Mouse (Mus musculus): ENCODE results near the gene Mboat7. TPM values are rescaled to one million over a fixed set of nuclear protein-coding genes. Genes with fewer than 3 reads are reported as not detected.

Gene Mboat7
- polyA plus RNA-seq, 1 experiment from 2014 or later = 63.7 TPM

GRCm38 (mm10) chr7:3658578-3658977, 34.7 kb downstream of the Mboat7 start:
- Histone ChIP-seq H3K4me3 (no peak overlapping the region), H3K4me1 (peaks cover 7% of the 10 kb centered on the region), H3K27me3 (no peaks in the 10 kb centered on the region), H3K36me3 (peaks cover 97% of the 10 kb centered on the region), H3K27ac (no peak overlapping the region), H3K4me2 (no peak overlapping the region), H3K9ac (no peak overlapping the region), H3K9me3 (no peaks in the 10 kb centered on the region)
- ATAC-seq (ENCODE audit: insufficient number of reproducible peaks, insufficient read depth, low FRiP score, low TSS enrichment, low read depth) = no peak
- 85% methylated on average over 14 of the region's 14 CpGs for WGBS

- Histone ChIP-seq H3K9ac (no peak overlapping the region), H3K4me2 (no peak overlapping the region), H3K4me3 (no peak overlapping the region), H3K4me1 (no peaks in the 10 kb centered on the region), H3K27me3 (no peaks in the 10 kb centered on the region), H3K36me3 (peaks cover 100% of the 10 kb centered on the region), H3K9me3 (no peaks in the 10 kb centered on the region), H3K27ac (no peak overlapping the region)
- ATAC-seq (ENCODE audit: insufficient number of reproducible peaks, insufficient read depth, low FRiP score, low TSS enrichment, low read depth) = no peak
- WGBS = 92% methylated on average over 4 of the region's 4 CpGs
Measured at GRCm38 (mm10) chr7:3656966-3657365, 36.4 kb downstream of the Mboat7 start.

GRCm38 (mm10) chr7:3646641-3647040, 46.7 kb downstream of the Mboat7 start:
- 66% methylated on average over 4 of the region's 4 CpGs for WGBS
- Histone ChIP-seq H3K27me3 (no peaks in the 10 kb centered on the region), H3K4me3 (peak overlapping the region; percentile 97), H3K4me2 (peak overlapping the region; percentile 86), H3K9me3 (no peaks in the 10 kb centered on the region), H3K36me3 (peaks cover 25% of the 10 kb centered on the region), H3K4me1 (peaks cover 27% of the 10 kb centered on the region), H3K9ac (peak overlapping the region; percentile 99), H3K27ac (no peak overlapping the region)
- ATAC-seq (ENCODE audit: insufficient number of reproducible peaks, insufficient read depth, low FRiP score, low TSS enrichment, low read depth) = no peak

- Histone ChIP-seq H3K4me3 (peak overlapping the region; percentile 97), H3K36me3 (peaks cover 25% of the 10 kb centered on the region), H3K27me3 (no peaks in the 10 kb centered on the region), H3K9ac (peak overlapping the region; percentile 99), H3K4me2 (peak overlapping the region; percentile 86), H3K4me1 (peaks cover 27% of the 10 kb centered on the region), H3K27ac (peak overlapping the region; percentile 98; the same call in 1 of the 2 replicates), H3K9me3 (no peaks in the 10 kb centered on the region)
- WGBS = 20% methylated on average over 9 of the region's 9 CpGs
- ATAC-seq (ENCODE audit: insufficient number of reproducible peaks, insufficient read depth, low FRiP score, low TSS enrichment, low read depth) = no peak
Measured at GRCm38 (mm10) chr7:3646188-3646587, 47.1 kb downstream of the Mboat7 start.

- Histone ChIP-seq H3K36me3 (peaks cover 25% of the 10 kb centered on the region), H3K9me3 (no peaks in the 10 kb centered on the region), H3K4me2 (peak overlapping the region; percentile 86), H3K27ac (peak overlapping the region; percentile 98), H3K4me1 (peaks cover 27% of the 10 kb centered on the region), H3K4me3 (peak overlapping the region; percentile 97), H3K9ac (peak overlapping the region; percentile 99), H3K27me3 (no peaks in the 10 kb centered on the region)
- under 1% methylated on average over 52 of the region's 58 CpGs for WGBS
- ATAC-seq (ENCODE audit: insufficient number of reproducible peaks, insufficient read depth, low FRiP score, low TSS enrichment, low read depth) = peak; percentile 0; the same call in 1 of the 2 replicates
Measured at GRCm38 (mm10) chr7:3645488-3646025, 47.8 kb downstream of the Mboat7 start.

- H3K4me1 ChIP-seq = peaks cover 27% of the 10 kb centered on the region
- H3K36me3 ChIP-seq = peaks cover 25% of the 10 kb centered on the region
- H3K27ac ChIP-seq = peak within 1 kb of the TSS; percentile 98
- H3K4me3 ChIP-seq = peak within 1 kb of the TSS; percentile 97
- peak; percentile 99 for ATAC-seq (ENCODE audit: insufficient number of reproducible peaks, insufficient read depth, low FRiP score, low TSS enrichment, low read depth)
- peak within 1 kb of the TSS; percentile 99 for H3K9ac ChIP-seq
- peak within 1 kb of the TSS; percentile 86 for H3K4me2 ChIP-seq
- H3K27me3 ChIP-seq = no peaks in the 10 kb centered on the region
- no peaks in the 10 kb centered on the region for H3K9me3 ChIP-seq
- whole genome bisulfite sequencing = under 1% methylated on average over 53 of the region's 58 CpGs
Measured at GRCm38 (mm10) chr7:3644672-3645487, 48.4 kb downstream of the Mboat7 start, which contains the start of gene Cnot3. Cnot3 (plus strand) TSS chr7:3645268.

GRCm38 (mm10) chr7:3644348-3644671, 49.0 kb downstream of the Mboat7 start:
- Histone ChIP-seq H3K27me3 (no peaks in the 10 kb centered on the region), H3K27ac (no peak overlapping the region; the same call in 1 of the 2 replicates), H3K36me3 (peaks cover 27% of the 10 kb centered on the region), H3K4me1 (peaks cover 27% of the 10 kb centered on the region), H3K4me2 (peak overlapping the region; percentile 58), H3K4me3 (peak overlapping the region; percentile 97), H3K9me3 (no peaks in the 10 kb centered on the region), H3K9ac (no peak overlapping the region)
- WGBS = 1% methylated on average over 11 of the region's 11 CpGs
- no peak for ATAC-seq (ENCODE audit: insufficient number of reproducible peaks, insufficient read depth, low FRiP score, low TSS enrichment, low read depth)

GRCm38 (mm10) chr7:3643843-3644242, 49.5 kb downstream of the Mboat7 start:
- ATAC-seq (ENCODE audit: insufficient number of reproducible peaks, insufficient read depth, low FRiP score, low TSS enrichment, low read depth) = no peak
- Histone ChIP-seq H3K4me1 (peaks cover 27% of the 10 kb centered on the region), H3K9me3 (no peaks in the 10 kb centered on the region), H3K27ac (no peak overlapping the region; the same call in 1 of the 2 replicates), H3K4me3 (peak overlapping the region; percentile 97), H3K9ac (no peak overlapping the region), H3K27me3 (no peaks in the 10 kb centered on the region), H3K36me3 (peaks cover 31% of the 10 kb centered on the region), H3K4me2 (peak overlapping the region; percentile 58)
- WGBS = 20% methylated on average over 9 of the region's 9 CpGs

- 74% methylated on average over 5 of the region's 5 CpGs for WGBS
- peaks cover 22% of the 10 kb centered on the region for H3K4me1 ChIP-seq
- ATAC-seq (ENCODE audit: insufficient number of reproducible peaks, insufficient read depth, low FRiP score, low TSS enrichment, low read depth) = no peak
- H3K4me2 ChIP-seq = peak overlapping the region; percentile 58; the same call in 1 of the 2 replicates
- peaks cover 36% of the 10 kb centered on the region for H3K36me3 ChIP-seq
- H3K27me3 ChIP-seq = no peaks in the 10 kb centered on the region
- H3K9me3 ChIP-seq = no peaks in the 10 kb centered on the region
- no peak overlapping the region for H3K9ac ChIP-seq
- H3K27ac ChIP-seq = no peak overlapping the region
- no peak overlapping the region for H3K4me3 ChIP-seq
Measured at GRCm38 (mm10) chr7:3643412-3643811, 49.9 kb downstream of the Mboat7 start.

GRCm38 (mm10) chr7:3630478-3630815, 62.9 kb downstream of the Mboat7 start:
- no peak for ATAC-seq (ENCODE audit: insufficient number of reproducible peaks, insufficient read depth, low FRiP score, low TSS enrichment, low read depth)
- Histone ChIP-seq H3K4me1 (peaks cover 25% of the 10 kb centered on the region), H3K9me3 (no peaks in the 10 kb centered on the region), H3K27me3 (no peaks in the 10 kb centered on the region), H3K36me3 (peaks cover 43% of the 10 kb centered on the region), H3K4me3 (peak overlapping the region; percentile 75), H3K9ac (peak overlapping the region; percentile 87), H3K27ac (no peak overlapping the region), H3K4me2 (peak overlapping the region; percentile 99)
- WGBS = 56% methylated on average over 3 of the region's 3 CpGs

- ATAC-seq (ENCODE audit: insufficient number of reproducible peaks, insufficient read depth, low FRiP score, low TSS enrichment, low read depth) = peak; percentile 80
- Histone ChIP-seq H3K27me3 (no peaks in the 10 kb centered on the region), H3K9ac (peak within 1 kb of the TSS; percentile 87), H3K9me3 (no peaks in the 10 kb centered on the region), H3K36me3 (peaks cover 36% of the 10 kb centered on the region), H3K4me2 (peak within 1 kb of the TSS; percentile 99), H3K4me3 (peak within 1 kb of the TSS; percentile 75), H3K4me1 (peaks cover 25% of the 10 kb centered on the region), H3K27ac (peak within 1 kb of the TSS; percentile 84)
- WGBS = 1% methylated on average over 47 of the region's 47 CpGs
Measured at GRCm38 (mm10) chr7:3629543-3630477, 63.5 kb downstream of the Mboat7 start, which contains the start of the genes Tfpt and Prpf31. Tfpt (minus strand) TSS chr7:3629929. Prpf31 (plus strand) TSS chr7:3629985.

Measured in embryonic facial prominence, embryonic 13.5 days (tissue).